Mouse (Mus musculus): ENCODE data around the gene Sphk2. TPM values are rescaled to one million over a fixed set of nuclear protein-coding genes. Genes with fewer than 3 reads are reported as not detected.

Gene Sphk2
- total and polyA plus RNA-seq, 2 experiments from 2014 or later: 15.8 to 23.5 TPM

DNA sequence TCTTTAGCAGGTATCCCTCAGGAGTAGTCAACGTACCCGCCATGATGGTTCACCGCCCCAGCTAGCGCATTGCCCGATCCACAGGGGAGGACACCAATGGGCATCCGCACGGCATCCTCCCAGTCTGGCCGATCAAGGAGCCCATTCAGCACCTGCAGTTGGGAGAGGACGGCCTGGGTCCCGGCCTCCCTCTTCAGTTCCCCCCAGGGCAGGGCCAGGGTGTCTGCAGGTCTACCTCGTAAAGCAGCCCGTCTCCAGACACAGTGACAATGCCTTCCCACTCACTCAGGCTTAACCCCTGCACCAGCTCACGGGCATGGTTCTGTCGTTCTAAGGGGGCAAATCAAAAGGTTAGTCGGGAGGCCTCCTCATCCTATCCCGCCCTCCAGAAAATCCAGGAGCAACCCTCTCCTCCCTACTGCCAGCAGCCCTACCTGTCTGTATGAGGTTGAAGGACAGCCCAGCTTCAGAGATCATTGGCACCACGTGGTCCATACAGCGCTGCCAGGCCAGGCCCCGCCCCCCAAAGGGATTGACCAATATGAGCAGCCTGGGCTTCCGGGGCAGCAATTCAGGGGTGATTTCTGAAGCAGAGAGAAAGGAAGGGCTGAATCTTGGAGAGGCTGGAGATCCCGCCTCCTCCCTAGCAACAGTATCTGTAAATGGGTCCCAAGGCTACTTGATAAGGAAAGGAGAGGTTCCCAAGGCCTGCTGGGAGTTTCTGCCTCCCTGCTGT, 5.6 kb downstream of the Sphk2 start:
- Histone ChIP-seq H3K27me3 (ENCODE audit: insufficient read depth, low read length) (no peaks in the 10 kb centered on the region), H3K27ac (ENCODE audit: low read depth, low read length) (no peak overlapping the region), H3K36me3 (ENCODE audit: insufficient read depth, low read length) (peaks cover 32% of the 10 kb centered on the region), H3K9ac (replicated peaks; ENCODE audit: low read length, poor library complexity, severe bottlenecking) (no peak overlapping the region), H3K4me1 (ENCODE audit: insufficient read depth, low read length) (peaks cover 25% of the 10 kb centered on the region), H3K4me2 (ENCODE audit: low read depth, low read length, poor library complexity, severe bottlenecking) (no peak overlapping the region), H3K4me3 (ENCODE audit: low read depth, low read length) (no peak overlapping the region), H3K9me3 (ENCODE audit: low read length) (no peaks in the 10 kb centered on the region)
- WGBS: 87% methylated on average over 21 of the region's 21 CpGs
- no peak for DNase-seq (ENCODE audit: low spot score)
- no peak for TF ChIP-seq CTCF (IDR thresholded peaks at IDR 0.05)
- no peak for ATAC-seq (ENCODE audit: low FRiP score)

DNA sequence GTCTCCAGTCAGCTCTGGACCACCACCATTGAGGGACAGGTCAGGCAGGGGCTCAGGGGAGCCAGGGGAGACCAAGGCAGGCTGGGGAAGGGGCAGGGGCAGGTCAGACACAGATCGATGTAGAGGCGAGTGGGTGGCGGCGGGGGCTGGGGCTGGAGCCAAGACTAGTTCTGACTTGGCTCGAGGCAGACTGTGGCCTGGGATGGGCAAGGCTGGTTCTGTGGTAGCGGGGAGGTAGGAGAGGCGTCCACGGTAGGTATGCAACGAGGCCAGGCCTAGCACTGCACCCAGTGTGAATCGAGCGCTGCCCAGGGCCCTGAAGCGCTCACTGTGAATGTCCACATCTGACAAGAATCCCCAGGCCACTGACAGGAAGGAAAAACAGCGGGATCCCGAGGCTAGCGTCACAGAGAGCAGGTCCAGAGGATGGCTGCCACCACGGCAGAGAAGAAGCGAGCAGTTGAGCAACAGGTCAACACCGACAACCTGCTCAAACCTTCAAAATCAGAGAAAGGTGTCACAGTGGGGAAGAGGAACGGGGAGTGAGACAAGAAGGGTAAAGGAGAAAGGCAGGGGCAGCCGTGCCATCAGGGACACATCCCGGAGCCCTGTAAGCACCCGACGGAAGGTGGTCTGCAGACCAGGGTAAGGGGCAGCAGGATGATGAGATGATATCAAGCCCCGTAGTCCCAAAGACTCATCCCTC, 6.3 kb downstream of the Sphk2 start:
- H3K4me3 ChIP-seq (ENCODE audit: low read depth, low read length): no peak overlapping the region
- DNase-seq (ENCODE audit: low spot score) (no peak), ATAC-seq (ENCODE audit: low FRiP score) (no peak)
- no peak overlapping the region for H3K9ac ChIP-seq (replicated peaks; ENCODE audit: low read length, poor library complexity, severe bottlenecking)
- 90% methylated on average over 24 of the region's 24 CpGs for WGBS
- H3K9me3 ChIP-seq (ENCODE audit: low read length): no peaks in the 10 kb centered on the region
- TF ChIP-seq CTCF (IDR thresholded peaks at IDR 0.05): no peak
- H3K36me3 ChIP-seq (ENCODE audit: insufficient read depth, low read length): peaks cover 32% of the 10 kb centered on the region
- no peak overlapping the region for H3K4me2 ChIP-seq (ENCODE audit: low read depth, low read length, poor library complexity, severe bottlenecking)
- H3K27me3 ChIP-seq (ENCODE audit: insufficient read depth, low read length): no peaks in the 10 kb centered on the region
- H3K4me1 ChIP-seq (ENCODE audit: insufficient read depth, low read length): peaks cover 25% of the 10 kb centered on the region
- H3K27ac ChIP-seq (ENCODE audit: low read depth, low read length): no peak overlapping the region

DNA sequence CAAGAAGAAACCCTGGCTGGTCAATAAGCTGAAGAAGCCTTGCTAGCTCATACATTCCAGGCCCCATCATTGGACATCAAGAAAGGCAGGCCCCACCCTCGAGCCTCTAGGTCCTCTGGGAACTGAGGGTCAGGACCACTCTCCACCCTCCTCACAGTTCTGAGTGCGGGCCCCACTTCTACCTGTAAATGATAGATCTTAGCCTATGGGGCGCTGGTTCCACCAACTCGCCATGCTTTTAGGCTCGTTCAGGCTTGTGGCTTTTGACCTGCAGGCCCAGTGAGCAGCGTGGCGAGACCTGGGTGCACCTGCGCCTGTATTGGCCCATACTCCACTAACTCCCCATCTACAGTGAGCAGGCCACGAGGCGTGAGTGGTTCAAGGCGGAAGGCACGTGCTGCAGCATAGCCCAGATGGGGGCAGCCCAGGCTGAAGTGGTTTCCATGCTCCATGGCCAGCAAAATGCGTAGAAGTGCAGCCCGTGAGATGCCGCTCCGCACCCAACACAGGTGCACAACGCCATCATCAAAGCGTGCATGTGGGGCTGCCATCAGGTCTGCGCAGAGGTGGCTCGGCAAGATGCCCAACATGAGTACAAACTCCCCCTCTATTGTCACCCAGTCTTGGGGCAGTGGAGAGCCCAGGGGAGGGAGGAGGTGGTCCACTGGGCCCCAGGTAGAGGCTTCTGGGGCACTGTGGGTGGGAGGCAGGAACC, 7.2 kb downstream of the Sphk2 start:
- ATAC-seq (ENCODE audit: low FRiP score): no peak
- no peak overlapping the region for H3K9ac ChIP-seq (replicated peaks; ENCODE audit: low read length, poor library complexity, severe bottlenecking)
- no peaks in the 10 kb centered on the region for H3K9me3 ChIP-seq (ENCODE audit: low read length)
- H3K36me3 ChIP-seq (ENCODE audit: insufficient read depth, low read length): peaks cover 32% of the 10 kb centered on the region
- H3K4me1 ChIP-seq (ENCODE audit: insufficient read depth, low read length): peaks cover 29% of the 10 kb centered on the region
- H3K4me2 ChIP-seq (ENCODE audit: low read depth, low read length, poor library complexity, severe bottlenecking): no peak overlapping the region
- no peaks in the 10 kb centered on the region for H3K27me3 ChIP-seq (ENCODE audit: insufficient read depth, low read length)
- 90% methylated on average over 20 of the region's 20 CpGs for WGBS
- H3K27ac ChIP-seq (ENCODE audit: low read depth, low read length): peak overlapping the region; percentile 69
- no peak for DNase-seq (ENCODE audit: low spot score)
- H3K4me3 ChIP-seq (ENCODE audit: low read depth, low read length): no peak overlapping the region
- TF ChIP-seq CTCF (IDR thresholded peaks at IDR 0.05): no peak

GRCm38 (mm10) chr7:45709677-45710355, 8.0 kb downstream of the Sphk2 start:
- Histone ChIP-seq H3K36me3 (ENCODE audit: insufficient read depth, low read length) (peaks cover 32% of the 10 kb centered on the region), H3K27ac (ENCODE audit: low read depth, low read length) (peak overlapping the region; percentile 69), H3K27me3 (ENCODE audit: insufficient read depth, low read length) (no peaks in the 10 kb centered on the region), H3K4me2 (ENCODE audit: low read depth, low read length, poor library complexity, severe bottlenecking) (peak overlapping the region; percentile 15), H3K9me3 (ENCODE audit: low read length) (no peaks in the 10 kb centered on the region), H3K4me1 (ENCODE audit: insufficient read depth, low read length) (peaks cover 32% of the 10 kb centered on the region), H3K9ac (replicated peaks; ENCODE audit: low read length, poor library complexity, severe bottlenecking) (no peak overlapping the region), H3K4me3 (ENCODE audit: low read depth, low read length) (no peak overlapping the region)
- ATAC-seq (ENCODE audit: low FRiP score) (no peak), DNase-seq (ENCODE audit: low spot score) (no peak)
- no peak for TF ChIP-seq CTCF (IDR thresholded peaks at IDR 0.05)
- WGBS: 61% methylated on average over 14 of the region's 14 CpGs

DNA sequence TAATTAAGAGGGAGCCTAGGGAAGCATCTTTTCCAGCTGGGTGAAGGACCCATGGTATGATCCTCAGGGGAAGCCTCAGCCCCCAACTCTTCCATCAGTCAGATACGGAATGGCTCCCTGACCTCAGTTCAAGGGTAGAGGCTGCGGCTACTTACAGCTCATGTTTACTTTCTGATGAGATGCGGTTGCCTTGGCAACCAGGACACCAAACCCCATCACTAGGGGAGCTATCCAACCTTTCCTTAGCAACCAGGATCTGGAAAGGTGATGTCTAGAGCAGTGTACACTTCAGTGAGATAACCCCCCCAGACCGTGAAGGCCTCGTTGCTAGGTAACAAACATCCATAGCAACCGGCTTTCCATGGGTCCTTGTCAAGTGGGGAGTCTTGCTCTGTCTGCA, 8.8 kb downstream of the Sphk2 start:
- Histone ChIP-seq H3K9ac (replicated peaks; ENCODE audit: low read length, poor library complexity, severe bottlenecking) (no peak overlapping the region), H3K9me3 (ENCODE audit: low read length) (no peaks in the 10 kb centered on the region), H3K27ac (ENCODE audit: low read depth, low read length) (peak overlapping the region; percentile 69; the same call in 1 of the 2 replicates), H3K4me2 (ENCODE audit: low read depth, low read length, poor library complexity, severe bottlenecking) (no peak overlapping the region), H3K4me1 (ENCODE audit: insufficient read depth, low read length) (peaks cover 26% of the 10 kb centered on the region), H3K4me3 (ENCODE audit: low read depth, low read length) (no peak overlapping the region), H3K36me3 (ENCODE audit: insufficient read depth, low read length) (peaks cover 32% of the 10 kb centered on the region), H3K27me3 (ENCODE audit: insufficient read depth, low read length) (no peaks in the 10 kb centered on the region)
- 0 out of 2 replicates have a peak, but pooled peaks have one; percentile 4 for ATAC-seq (ENCODE audit: low FRiP score)
- DNase-seq (ENCODE audit: low spot score): peak; percentile 76
- TF ChIP-seq CTCF (IDR thresholded peaks at IDR 0.05): peak; percentile 25; the same call in 1 of the 2 replicates
- 24% methylated on average over 6 of the region's 6 CpGs for WGBS
